Mouse (Mus musculus) T-helper 17 cell (primary cell): ENCODE measurements around the gene Olfr763.
"Not testable (repeated sequence)": the region's sequence is repeated elsewhere in the genome, so short reads cannot be mapped to it uniquely, and the experiment has no call there.

Experiments
- in situ Hi-C, 2 experiments: fragments of 300-600 bp; cut with MboI, MseI; formaldehyde crosslinking; loops; 1 replicate in 1 of 2; 2 replicates in 1 of 2; pipeline ENCODE4 v1.15.1; 2025; ENCODE audit warnings: high pct_unique_total_duplicates in 2 of 2

Olfr763 gene

DNA sequence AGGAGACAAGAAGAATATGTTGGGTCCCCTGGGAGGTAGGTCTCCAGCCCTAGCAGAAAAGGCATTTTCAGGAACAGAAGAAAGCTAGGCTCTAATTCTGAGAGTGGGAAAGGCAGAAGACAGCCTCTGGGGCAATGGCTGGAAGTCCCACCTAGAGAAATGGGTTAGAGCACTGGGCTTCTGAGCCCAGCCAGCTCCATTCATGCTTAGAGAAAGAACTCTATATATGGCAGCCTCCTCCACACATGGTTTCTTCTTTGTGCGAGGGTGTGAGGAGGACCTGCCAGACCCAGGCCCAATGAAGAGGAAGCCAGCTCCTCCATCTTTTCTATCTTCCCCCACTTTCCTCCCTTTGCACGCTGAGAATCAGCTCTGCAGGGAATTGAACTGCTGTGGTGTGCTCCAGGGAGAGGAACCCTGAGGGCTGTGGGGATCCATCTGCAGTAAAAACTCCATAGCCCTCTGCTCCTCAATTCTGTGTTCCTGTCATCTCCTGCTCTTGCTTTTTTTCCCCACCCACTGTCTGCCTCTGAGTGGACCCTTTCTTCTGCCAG is at the start of gene Olfr763:
Gene Olfr763, plus strand, starts transcription at position 504 of the 554 bp plus-strand sequence.
- in situ Hi-C loops, result no loop called here

- in situ Hi-C loops, result no loop called here
Observed at GRCm38 (mm10) chr10:128964961-128965360, 45.6 kb upstream of the Olfr763 start.

DNA sequence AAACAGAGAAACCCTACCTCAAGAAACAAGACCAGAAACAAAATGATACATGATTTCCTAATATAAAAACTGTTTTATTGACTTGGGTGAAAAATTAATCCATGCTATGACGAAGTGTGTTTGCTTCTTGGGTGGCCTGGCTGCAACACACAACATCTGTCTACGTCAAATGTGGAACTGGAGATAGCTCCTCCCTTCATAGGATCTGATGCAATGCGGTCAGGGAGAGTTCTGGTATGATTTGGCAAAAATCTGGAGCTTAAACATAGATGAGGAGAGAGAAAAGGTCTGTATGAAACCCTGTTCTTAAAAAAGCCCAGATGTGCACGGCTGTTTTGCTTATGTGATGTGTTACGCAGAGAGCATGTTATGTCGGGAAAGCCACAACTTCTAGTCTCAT is 44.7 kb upstream of the Olfr763 start:
- in situ Hi-C loops, result no loop called here

GRCm38 (mm10) chr10:128968341-128968749 is 42.2 kb upstream of the Olfr763 start:
- in situ Hi-C loops, result no loop called here

DNA sequence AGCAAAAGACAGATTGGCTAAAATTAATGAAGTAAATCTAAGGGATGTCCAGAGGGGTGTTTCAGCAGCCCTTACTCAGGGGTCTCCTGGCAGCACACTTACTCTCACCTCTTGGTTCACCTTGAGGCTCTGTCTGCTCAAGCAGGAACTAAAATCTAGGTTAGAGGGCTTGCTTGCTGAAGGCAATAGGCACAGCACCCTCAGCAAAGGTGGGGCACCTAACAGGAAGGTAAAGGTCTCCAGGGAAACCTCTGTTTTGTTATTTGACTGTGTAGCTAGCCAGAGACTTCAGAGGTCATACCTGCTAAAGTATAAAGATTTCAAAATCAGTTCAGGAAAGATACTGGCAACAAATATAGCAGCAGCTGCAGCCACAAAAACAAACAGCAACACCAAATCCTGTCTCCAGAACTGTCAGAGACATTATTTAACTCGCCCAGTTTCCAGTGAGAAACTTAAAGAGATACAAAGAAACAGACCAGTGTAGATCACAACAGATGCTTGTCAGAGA is 39.8 kb upstream of the Olfr763 start:
- in situ Hi-C loops, result no loop called here

DNA sequence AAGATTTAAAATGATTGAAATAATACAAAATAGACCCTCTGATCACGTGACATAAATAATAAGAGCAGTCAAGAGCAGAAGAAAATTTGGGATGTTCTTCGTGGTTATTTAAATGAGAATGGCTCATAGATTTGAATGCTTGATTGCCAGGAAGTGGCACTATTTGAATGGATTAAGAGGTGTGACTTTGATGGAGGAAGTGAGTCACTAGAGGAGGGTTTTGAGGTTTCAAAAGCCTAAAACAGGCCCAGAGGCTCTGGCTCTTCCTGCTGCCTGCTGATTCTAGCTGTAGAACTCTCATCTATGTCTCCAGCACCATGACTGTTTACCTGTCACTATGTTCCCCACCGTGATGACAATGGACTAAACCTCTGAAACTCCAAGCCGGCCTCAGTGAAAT is 37.8 kb upstream of the Olfr763 start:
- in situ Hi-C loops, result no loop called here

DNA sequence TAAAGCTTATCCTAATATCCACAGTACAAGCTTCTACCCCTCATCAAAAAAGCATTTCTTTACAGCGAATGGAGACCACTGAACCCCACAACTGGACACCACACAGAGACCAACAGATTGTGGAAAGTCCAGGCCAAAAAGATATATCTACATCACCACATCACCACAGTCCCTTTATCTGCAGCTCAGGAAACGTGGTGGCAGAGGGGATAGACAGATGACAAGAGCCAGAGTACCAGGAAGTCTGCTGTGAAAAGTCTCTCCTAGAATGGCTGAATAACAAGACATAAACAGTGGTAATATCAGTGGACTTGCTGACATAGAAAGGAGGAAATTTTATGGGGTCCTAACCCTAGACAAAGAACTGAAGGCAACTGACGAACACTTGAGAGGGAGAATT is 34.2 kb upstream of the Olfr763 start:
- in situ Hi-C loops, result no loop called here

DNA sequence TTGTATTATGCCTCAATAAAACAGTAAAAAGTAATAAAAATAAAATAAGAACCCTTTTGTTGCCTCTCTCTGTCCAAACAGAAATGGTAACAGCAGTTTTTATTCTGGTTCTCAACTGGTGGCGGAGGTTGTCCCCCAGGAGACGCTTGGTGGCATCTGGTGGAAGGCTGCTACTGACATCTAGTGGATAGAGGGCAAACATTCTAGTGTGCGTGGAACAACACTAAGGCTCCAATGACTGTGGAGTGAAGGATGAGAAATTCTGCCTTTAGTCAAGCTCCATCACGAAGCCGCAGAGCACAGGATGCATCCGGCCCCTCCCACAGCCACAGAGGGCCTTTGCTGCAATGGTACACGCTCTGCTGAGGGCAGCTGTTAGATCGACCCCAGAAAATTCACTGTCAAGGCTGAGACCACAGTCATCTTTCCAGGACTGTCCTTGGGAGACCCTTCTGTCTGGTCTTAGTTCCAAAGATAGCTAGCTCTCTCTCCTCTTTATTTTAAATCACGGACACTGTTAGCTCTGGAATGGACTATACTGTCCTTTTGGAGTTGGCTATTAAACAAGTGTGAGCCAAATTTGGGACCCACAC is 33.0 kb upstream of the Olfr763 start:
- in situ Hi-C loops, result no loop called here

GRCm38 (mm10) chr10:128980644-128981365 is 29.8 kb upstream of the Olfr763 start:
- in situ Hi-C loops, result no loop called here

DNA sequence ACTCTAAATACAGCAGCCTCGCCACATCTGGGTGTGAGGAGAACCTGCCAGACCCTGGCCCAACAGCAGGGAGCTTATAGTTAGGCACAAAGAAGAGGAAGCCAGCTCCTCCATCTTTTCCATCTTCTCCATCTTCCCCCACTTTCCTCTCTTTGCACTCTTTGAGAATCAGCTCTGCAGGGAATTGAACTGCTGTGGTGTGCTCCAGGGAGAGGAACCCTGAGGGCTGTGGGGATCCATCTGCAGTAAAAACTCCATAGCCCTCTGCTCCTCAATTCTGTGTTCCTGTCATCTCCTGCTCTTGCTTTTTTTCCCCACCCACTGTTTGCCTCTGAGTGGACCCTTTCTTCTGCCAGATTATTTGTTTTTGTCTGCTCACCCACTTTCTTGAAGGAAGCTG is 21.5 kb upstream of the Olfr763 start, which contains the start of gene Olfr9:
Gene Olfr9, plus strand, starts transcription at position 301 of the 400 bp plus-strand sequence.
- in situ Hi-C loops, result not testable (repeated sequence)

GRCm38 (mm10) chr10:128990129-128990850 is 20.3 kb upstream of the Olfr763 start:
- in situ Hi-C loops, result not testable (repeated sequence)

- in situ Hi-C loops, result no loop called here
Observed at GRCm38 (mm10) chr10:128990994-128991393, 19.6 kb upstream of the Olfr763 start.

- in situ Hi-C loops, result no loop called here
Observed at GRCm38 (mm10) chr10:128995796-128996195, 14.8 kb upstream of the Olfr763 start.

GRCm38 (mm10) chr10:128996523-128997040 is 14.0 kb upstream of the Olfr763 start:
- in situ Hi-C loops, result no loop called here

DNA sequence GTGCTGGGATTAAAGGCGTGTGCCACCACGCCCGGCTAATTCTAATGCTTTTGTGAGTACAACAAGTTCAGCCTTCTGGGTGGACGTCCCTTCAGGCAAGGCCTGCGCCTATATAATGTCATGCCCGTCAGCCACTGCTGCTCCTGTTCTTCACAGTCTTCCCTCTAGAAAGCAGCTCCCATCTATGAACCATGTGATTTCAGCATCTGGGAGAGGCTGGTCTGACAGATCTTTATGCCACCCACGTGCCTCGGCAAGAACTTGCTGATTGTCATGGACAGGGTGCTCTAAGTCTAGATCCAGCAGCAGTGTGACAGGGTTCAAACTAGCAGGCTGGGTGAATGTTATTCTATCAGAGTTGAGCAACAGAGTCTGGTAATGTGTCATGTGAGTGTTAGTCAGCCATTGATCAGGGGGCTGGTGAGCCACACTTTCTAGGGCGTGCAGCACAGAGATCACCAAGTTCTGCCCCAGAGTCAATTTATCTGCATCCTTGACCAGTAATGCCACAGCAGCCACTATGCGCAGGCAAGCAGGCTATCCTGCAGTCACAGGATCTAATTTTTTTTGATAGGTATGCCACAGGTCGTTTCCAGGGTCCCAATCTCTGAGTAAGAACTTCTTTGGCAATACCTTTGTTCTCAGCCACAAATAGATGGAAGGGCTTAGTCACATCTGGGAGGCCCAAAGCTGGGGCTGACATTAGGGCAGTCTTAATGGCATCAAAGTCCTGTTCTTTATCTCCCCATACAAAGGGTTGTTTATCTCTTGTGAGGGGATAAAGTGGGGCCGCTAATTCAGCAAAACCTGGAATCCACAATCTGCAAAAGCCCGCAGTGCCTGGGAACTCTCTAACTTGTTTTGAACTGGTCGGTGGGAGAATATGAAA is 6.3 kb upstream of the Olfr763 start:
- in situ Hi-C loops, result no loop called here

DNA sequence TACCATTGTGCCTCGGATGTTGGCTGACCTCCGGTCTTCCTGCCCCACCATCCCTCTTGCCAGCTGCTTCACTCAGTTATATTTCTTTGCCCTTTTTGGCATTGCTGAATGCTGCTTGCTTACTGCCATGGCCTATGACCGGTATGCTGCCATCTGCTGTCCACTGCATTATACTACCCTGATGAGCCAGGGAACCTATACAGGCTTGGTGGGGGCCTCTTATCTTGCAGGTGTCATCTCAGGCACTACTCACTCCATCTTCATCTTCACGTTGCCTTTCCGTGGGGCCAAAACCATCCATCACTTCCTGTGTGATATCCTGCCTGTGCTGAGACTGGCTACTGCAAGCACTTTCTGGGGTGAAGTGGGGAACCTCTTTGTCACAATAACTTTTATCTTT is 920 bp downstream of the Olfr763 start:
- in situ Hi-C loops, result not testable (repeated sequence)

GRCm38 (mm10) chr10:129014477-129014876 is 3.9 kb downstream of the Olfr763 start:
- in situ Hi-C loops, result no loop called here

DNA sequence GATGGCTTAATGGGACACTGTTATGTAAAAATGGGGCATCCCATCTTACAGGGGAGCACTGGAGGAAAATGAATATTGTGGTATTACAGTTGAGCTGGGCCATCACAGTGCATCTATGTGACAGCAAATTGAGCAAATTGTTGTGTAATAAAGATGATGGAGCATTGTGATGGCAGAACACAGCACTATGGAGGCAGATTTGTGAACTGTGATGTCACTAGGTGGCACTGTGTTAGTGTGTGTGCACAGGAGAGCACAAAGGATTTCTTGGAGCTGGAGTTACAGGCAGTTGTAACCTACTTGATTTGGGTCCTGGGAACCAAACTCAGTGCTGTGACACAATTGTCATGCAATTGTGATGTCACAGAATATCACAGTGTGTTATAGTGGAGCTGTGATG is 12.7 kb downstream of the Olfr763 start:
- in situ Hi-C loops, result no loop called here

DNA sequence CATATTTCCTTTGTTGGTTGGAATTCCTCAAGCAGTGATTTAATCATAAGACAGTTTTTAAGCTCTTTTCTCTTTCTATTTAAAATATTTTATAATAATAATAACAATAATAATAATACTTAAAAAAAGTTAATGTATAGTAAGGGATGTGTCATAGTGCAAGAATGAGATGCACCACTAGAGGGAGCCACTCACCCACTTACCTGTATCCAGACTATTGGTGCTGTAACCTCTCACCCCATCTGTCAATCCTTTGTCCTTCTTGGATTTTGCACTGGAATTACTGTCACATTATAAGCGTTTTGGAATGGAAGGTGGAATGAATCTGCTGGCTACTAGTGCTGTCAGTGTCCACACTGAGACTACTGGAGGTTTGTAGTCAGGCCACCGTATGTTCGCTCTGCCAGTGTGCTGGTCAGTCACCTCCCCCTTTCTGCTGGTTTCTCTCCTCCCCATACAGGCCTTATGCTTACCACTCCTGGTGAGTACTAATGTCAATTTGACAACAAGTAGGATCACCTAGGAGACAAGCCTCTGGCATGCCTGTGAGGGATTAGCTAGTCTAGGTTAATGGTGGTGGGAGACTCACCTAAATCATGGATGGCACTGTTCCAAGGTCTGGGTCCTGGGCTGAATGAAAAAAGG is 15.5 kb downstream of the Olfr763 start:
- in situ Hi-C loops, result loop anchor here (5.0 to 25.0 kb wide), 2 partner anchors 936 to 1066 kb away; partner anchors contain the start of gene Olfr819 (in 1 of the 2)

DNA sequence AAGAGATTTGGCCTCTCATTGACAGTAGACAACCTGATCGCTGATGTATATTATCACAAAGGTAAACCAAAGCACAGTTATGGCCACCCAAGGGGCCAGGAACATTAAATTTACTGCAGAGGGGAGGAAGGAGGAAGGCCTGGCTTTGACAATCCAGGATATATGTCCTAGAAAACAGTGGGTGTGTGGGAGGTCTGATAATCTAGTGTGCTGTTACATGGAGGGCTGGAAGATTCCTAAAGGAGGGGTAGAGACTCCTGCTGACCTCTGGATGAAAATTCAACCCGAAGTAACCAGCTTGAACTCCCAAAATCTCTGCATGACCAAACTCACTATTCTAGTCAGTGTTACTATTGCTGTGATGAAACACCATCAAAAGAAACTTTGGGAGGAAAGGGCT is 17.8 kb downstream of the Olfr763 start:
- in situ Hi-C loops, result loop anchor here (5.0 to 25.0 kb wide), 2 partner anchors 934 to 1064 kb away; partner anchors contain the start of gene Olfr819 (in 1 of the 2)
